Mouse (Mus musculus) spleen, adult 2 months (tissue): ENCODE data around the gene Gm40193. TPM values are rescaled to one million over a fixed set of nuclear protein-coding genes. Genes with fewer than 3 reads are reported as not detected.

Experiments used
- DNase-seq, 2 experiments: peaks; one replicate each; pipeline versions ENCODE4 v3.0.0 to v3.0.0-alpha.2; 2012 to 2021; ENCODE audit warnings: low spot score in 2 of 2, low read depth in 1 of 2
- H3K27ac ChIP-seq: fragments of 200-500 bp; 2 replicates; pipeline ENCODE4 v1.5.1; 2012; ENCODE audit warnings: low read length, inconsistent platforms; ENCODE audit not compliant: insufficient read depth
- H3K27me3 ChIP-seq: fragments of 200-500 bp; 2 replicates; pipeline ENCODE4 v1.6.1; 2012; ENCODE audit warnings: mild to moderate bottlenecking, moderate library complexity, low read length, inconsistent platforms; ENCODE audit not compliant: control insufficient read depth, insufficient read depth
- H3K36me3 ChIP-seq: fragments of 200-500 bp; 2 replicates; pipeline ENCODE4 v1.6.1; 2012; ENCODE audit warnings: mild to moderate bottlenecking, low read length, inconsistent platforms; ENCODE audit not compliant: control insufficient read depth, insufficient read depth
- H3K4me1 ChIP-seq: fragments of 200-500 bp; 2 replicates; pipeline ENCODE4 v1.6.1; 2011; ENCODE audit warnings: inconsistent platforms; ENCODE audit not compliant: control insufficient read depth, insufficient read depth, insufficient read length
- H3K4me3 ChIP-seq: fragments of 200-500 bp; 2 replicates; pipeline ENCODE4 v1.5.1; 2011; ENCODE audit warnings: mild to moderate bottlenecking, inconsistent platforms; ENCODE audit not compliant: insufficient read depth, insufficient read length; ENCODE audit errors: extremely low read depth
- CTCF ChIP-seq: fragments of 200-500 bp; IDR thresholded peaks from 2 replicates; pipeline ENCODE4 v1.5.1; 2011; ENCODE audit warnings: mild to moderate bottlenecking, inconsistent platforms; ENCODE audit not compliant: insufficient read depth, insufficient read length, insufficient replicate concordance; ENCODE audit errors: extremely low read depth
- POLR2A ChIP-seq: fragments of 200-500 bp; IDR thresholded peaks from 2 replicates; pipeline ENCODE4 v1.6.1; 2011; ENCODE audit warnings: low read depth, low read length, inconsistent platforms
- WGBS: fragments of 180-500 bp; shearing (Covaris S2); methylation state at CpG from one replicate; pipeline ENCODE4 v1.1.7; 2018; 5-methylcytosine and 5-hydroxymethylcytosine counted together
- polyA plus RNA-seq: library from polyadenylated mRNA; depleted of rRNA; stranded (reverse); fragments of >200 nt; gene quantifications from 2 replicates; pipeline ENCODE4 v1.2.3, GENCODE M21; 2012

Gene Gm40193
- polyA plus RNA-seq, 1 experiment = not detected

DNA sequence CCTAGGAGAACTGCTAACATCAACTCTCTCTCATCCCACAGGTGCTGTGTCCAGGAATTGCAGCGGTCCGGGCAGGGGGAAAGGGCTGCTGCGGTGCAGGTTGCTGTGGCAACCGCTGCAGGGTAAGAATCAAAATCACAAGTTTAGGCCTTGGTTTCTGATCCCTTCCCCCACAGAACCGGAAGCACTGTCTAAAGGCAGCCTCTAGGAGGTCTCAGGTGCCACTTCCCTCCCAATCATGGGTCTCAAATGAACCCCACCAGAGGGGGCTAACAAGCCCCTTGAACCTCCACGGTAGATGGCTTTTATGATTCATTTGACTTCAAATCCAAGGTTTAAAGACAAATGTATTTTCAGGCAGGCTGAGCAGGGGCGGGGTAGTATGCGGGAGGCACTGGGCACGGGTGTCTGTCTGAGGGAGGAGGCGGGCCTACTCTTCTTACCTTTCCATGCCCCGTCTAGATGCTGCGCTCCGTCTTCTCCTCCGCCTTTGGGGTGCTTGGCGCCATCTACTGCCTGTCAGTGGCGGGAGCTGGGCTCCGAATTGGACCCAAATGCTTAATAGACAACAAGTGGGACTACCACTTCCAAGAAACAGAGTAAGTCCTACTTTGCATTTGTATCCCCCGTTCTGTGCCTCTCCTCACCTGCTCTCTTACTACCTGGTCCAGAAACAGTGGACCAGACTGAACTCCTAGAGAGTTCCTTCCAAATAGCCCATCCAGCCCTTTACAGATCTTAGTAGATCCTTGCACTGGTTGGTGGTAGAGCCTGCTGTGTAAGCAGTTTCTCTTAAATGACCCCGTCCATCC is 22.8 kb downstream of the Gm40193 start:
- H3K36me3 ChIP-seq = no peaks in the 10 kb centered on the region
- no peak for TF ChIP-seq POLR2A
- peak; percentile 74; the same call in 1 of the 2 replicates for TF ChIP-seq CTCF
- no peaks in the 10 kb centered on the region for H3K4me1 ChIP-seq
- H3K27me3 ChIP-seq = no peaks in the 10 kb centered on the region
- DNase-seq = peak; percentile 52 to 57
- 15% methylated on average over 19 of the region's 19 CpGs for WGBS
- no peak overlapping the region for H3K4me3 ChIP-seq
- no peak overlapping the region for H3K27ac ChIP-seq

- no peak for TF ChIP-seq POLR2A
- H3K36me3 ChIP-seq = no peaks in the 10 kb centered on the region
- no peaks in the 10 kb centered on the region for H3K27me3 ChIP-seq
- no peak overlapping the region for H3K4me3 ChIP-seq
- no peak for DNase-seq
- H3K4me1 ChIP-seq = no peaks in the 10 kb centered on the region
- WGBS = 75% methylated on average over 7 of the region's 7 CpGs
- no peak overlapping the region for H3K27ac ChIP-seq
These were observed 25.7 kb downstream of the Gm40193 start for GRCm38 (mm10) chr11:70506962-70507515.

GRCm38 (mm10) chr11:70506385-70506784 is 26.4 kb downstream of the Gm40193 start:
- TF ChIP-seq POLR2A (no peak), CTCF (peak; percentile 54; the same call in 1 of the 2 replicates)
- H3K27ac ChIP-seq = no peak overlapping the region
- peak; percentile 55 to 79 for DNase-seq

DNA sequence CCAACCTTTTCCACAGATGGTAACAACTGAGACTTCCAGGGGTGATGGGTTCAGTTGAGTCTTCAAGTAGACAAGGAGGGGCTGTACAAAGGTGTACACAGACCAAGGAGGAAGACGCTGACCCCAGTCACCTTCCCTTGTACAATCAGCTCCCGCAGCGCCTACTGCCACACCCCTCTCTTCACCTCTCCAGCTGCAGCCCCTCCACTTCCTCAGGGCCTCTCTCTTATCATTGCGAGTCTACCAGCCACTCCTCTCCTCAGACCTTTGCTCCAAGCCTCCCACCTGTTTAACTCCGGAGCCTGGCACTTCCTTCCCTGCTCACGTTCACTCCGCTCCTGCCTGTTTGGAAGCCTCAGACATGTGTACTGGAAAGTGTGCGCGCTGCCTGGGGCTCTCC is 27.8 kb downstream of the Gm40193 start, which contains the start of gene Tm4sf5:
Gene Tm4sf5, plus strand, starts transcription at position 275 of the 400 bp plus-strand sequence.
- H3K27ac ChIP-seq = no peak within 1 kb of the TSS
- no peaks in the 10 kb centered on the region for H3K36me3 ChIP-seq
- no peak within 1 kb of the TSS for H3K4me3 ChIP-seq
- no peak for DNase-seq
- no peaks in the 10 kb centered on the region for H3K27me3 ChIP-seq
- TF ChIP-seq CTCF (no peak), POLR2A (no peak)
- WGBS = 52% methylated on average over 9 of the region's 9 CpGs
- H3K4me1 ChIP-seq = no peaks in the 10 kb centered on the region

More at GRCm38 (mm10) chr11:70506385-70506784, 26.4 kb downstream of the Gm40193 start:
- Histone ChIP-seq H3K4me1 (no peaks in the 10 kb centered on the region), H3K4me3 (no peak overlapping the region), H3K27me3 (no peaks in the 10 kb centered on the region), H3K36me3 (no peaks in the 10 kb centered on the region)
- 25% methylated on average over 4 of the region's 4 CpGs for WGBS

DNA sequence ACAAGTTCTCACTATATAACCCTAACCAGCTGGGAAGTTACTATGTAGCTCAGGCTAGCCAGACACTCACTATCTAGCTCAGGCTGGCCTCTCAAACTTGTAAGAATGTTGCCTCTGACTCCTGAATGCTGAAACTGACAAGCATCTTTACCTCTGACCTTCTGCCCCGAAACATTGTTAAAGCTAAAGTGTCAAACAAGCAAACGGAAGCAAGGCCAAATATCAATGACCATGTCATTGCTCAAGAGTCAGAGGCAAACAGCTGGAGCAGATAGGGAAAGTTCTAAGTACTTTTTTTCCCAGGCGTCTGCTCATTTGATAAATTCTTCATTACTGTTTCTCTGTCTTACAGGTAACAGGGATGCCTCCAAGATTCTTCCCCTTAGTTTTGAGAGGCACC is 30.7 kb downstream of the Gm40193 start:
- no peak overlapping the region for H3K27ac ChIP-seq
- no peaks in the 10 kb centered on the region for H3K4me1 ChIP-seq
- DNase-seq = no peak
- no peak for TF ChIP-seq POLR2A
- TF ChIP-seq CTCF = no peak
- no peaks in the 10 kb centered on the region for H3K27me3 ChIP-seq
- 80% methylated on average over 3 of the region's 3 CpGs for WGBS
- H3K4me3 ChIP-seq = no peak overlapping the region
- no peaks in the 10 kb centered on the region for H3K36me3 ChIP-seq

- no peaks in the 10 kb centered on the region for H3K4me1 ChIP-seq
- H3K27me3 ChIP-seq = no peaks in the 10 kb centered on the region
- WGBS = 95% methylated on average over 1 of the region's 1 CpGs
- no peak overlapping the region for H3K4me3 ChIP-seq
- TF ChIP-seq CTCF (no peak), POLR2A (no peak)
- DNase-seq = no peak
- H3K27ac ChIP-seq = no peak overlapping the region
- no peaks in the 10 kb centered on the region for H3K36me3 ChIP-seq
These were observed 32.3 kb downstream of the Gm40193 start for GRCm38 (mm10) chr11:70500476-70500812.
